Mouse (Mus musculus): ENCODE results near the gene Psmb3.
"Not testable (repeated sequence)": the region's sequence is repeated elsewhere in the genome, so short reads cannot be mapped to it uniquely, and the experiment has no call there.

Gene Psmb3

GRCm38 (mm10) chr11:97719041-97719440, 15.8 kb downstream of the Psmb3 start:
- DNase-seq = no peak

GRCm38 (mm10) chr11:97721338-97721737, 18.1 kb downstream of the Psmb3 start:
- DNase-seq = no peak

DNA sequence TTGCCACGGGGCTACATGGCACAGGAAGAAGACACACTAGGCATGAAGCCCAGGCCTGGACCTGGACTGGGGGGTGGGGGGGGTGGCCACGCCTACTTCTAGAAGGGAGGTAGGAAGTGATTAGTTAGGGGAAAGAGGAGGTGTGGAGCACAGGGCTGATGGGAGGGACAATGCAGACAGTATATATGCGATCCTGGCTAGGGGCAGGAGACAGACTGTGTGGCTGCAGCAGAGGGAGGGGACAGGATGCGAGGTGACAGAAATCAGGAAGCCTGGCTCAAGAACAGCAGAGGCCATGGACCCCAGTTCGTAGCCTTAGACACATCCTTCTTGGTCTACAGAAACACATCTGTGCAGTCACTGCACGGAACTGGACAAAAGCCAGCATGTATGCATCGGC, 20.5 kb downstream of the Psmb3 start:
- DNase-seq = no peak

DNA sequence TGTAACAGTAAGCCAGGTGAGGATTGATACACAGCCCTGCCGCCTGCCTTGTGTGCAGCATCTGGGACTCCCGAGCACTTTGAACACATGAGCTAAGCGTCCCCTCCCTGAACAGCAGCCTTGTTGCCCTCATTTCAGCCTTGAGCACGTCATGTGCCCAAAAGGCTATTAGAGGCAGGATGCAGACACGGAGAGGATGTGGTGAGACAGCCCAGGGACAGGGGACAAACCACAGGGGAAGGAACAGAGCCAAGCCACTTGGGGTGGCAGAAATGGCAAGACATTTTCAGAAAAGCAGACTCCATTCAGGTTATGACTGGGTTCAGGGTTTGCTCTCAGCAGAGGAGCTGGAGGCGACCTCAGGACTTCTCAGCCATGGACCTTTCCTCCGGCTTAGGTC, 25.1 kb downstream of the Psmb3 start:
- DNase-seq = no peak

DNA sequence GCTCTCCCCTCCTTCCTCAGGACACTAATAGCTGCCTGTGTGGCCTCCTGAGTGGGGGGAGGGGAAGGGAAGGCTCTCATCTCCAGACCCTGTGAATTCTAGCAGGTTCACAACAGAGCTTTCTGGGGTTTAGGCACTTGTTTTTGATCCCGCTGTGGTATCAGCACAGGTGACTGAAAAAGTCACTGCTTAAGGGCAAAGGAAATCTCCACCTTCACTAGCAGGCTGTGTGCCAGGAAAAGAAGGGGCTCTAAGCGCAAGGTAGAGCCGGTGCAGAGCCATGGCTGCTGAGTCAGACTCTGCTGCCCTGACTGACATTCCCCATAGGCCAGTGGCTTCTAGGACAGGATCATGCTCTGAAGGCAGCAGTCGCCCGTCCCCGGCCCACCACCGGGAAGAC, 25.5 kb downstream of the Psmb3 start:
- no peak for DNase-seq

DNA sequence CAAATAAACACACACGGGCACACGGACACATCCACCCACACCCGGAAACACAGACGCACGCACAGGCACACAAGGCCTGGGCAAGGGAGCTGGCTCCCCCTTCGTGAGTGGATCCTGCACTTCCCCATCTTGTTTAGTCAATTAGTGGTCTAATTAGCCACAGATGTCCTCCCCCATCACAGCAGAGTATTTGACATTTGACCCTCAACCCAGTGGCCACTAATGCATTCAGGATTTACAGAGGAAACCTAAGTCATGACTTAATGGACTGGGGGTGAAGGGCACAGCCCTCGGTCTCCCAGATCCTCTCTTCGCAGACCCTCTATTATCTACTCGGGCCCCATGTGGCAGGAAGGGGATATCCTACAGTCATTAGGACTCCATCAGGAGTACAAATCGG, 30.5 kb downstream of the Psmb3 start:
- DNase-seq = no peak

DNA sequence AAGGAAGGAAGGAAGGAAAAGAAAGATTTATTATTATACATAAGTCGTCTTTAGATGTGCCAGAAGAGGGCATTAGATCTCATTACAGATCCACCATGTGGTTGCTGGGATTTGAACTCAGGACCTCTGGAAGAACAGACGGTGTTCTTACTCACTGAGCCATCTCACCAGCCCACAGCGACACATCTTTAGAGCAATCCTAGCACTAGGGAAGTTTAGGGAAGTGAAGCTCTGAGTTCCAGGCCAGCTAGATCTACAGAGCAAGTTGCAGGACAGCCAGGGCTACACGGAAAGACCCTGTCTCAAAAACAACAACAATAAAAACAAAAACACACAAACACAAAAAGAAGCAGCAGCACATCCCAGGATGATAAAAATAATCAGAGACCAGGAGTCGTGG, 31.6 kb downstream of the Psmb3 start:
- not testable (repeated sequence) for DNase-seq

DNA sequence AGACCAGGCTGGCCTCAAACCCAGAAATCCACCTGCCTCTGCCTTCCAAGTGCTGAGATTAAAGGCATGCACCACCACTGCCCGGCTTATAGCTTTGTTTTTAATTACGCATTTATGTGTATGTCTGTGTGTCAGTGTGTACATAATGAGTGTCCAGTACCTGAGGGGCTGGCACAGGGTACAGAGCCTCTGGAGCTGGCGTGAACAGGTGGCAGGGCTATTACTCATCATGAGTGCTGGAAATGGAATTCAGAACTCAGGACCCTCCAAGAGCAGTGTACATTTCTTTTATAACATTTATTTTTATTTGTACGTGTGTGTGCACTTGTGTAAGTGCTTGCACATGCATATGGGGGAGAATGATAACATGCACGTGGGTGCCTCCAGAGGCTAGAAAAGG, 33.4 kb downstream of the Psmb3 start:
- no peak for DNase-seq

- no peak for DNase-seq
These were observed 34.4 kb downstream of the Psmb3 start for GRCm38 (mm10) chr11:97737600-97737999.

GRCm38 (mm10) chr11:97738703-97739102, 35.5 kb downstream of the Psmb3 start:
- no peak for DNase-seq

- no peak for DNase-seq
These were observed 36.0 kb downstream of the Psmb3 start for GRCm38 (mm10) chr11:97739155-97739554.

DNA sequence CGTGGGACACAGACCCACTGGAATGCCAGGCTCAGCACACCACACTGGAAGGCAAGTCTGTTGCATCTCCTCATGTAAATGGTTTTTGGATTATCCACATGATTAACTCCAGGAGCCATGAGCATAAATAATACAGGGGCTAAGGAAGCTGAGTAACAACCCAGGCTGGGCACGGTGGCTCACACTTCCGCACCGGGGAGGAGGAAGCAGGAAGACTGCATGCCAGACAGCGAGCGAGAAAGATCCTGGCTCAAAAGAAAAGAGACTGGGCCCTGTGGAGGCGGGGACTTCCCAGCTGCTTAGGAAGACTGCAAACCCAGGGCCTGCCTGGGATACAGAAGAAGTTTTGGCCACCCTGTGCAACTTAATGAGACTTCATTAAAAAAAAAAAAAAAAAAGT, 37.0 kb downstream of the Psmb3 start:
- no peak for DNase-seq

- no peak for DNase-seq
These were observed 39.0 kb downstream of the Psmb3 start for GRCm38 (mm10) chr11:97742157-97742556.

GRCm38 (mm10) chr11:97742591-97742990, 39.4 kb downstream of the Psmb3 start:
- DNase-seq = no peak

GRCm38 (mm10) chr11:97743423-97743822, 40.2 kb downstream of the Psmb3 start:
- no peak for DNase-seq

DNA sequence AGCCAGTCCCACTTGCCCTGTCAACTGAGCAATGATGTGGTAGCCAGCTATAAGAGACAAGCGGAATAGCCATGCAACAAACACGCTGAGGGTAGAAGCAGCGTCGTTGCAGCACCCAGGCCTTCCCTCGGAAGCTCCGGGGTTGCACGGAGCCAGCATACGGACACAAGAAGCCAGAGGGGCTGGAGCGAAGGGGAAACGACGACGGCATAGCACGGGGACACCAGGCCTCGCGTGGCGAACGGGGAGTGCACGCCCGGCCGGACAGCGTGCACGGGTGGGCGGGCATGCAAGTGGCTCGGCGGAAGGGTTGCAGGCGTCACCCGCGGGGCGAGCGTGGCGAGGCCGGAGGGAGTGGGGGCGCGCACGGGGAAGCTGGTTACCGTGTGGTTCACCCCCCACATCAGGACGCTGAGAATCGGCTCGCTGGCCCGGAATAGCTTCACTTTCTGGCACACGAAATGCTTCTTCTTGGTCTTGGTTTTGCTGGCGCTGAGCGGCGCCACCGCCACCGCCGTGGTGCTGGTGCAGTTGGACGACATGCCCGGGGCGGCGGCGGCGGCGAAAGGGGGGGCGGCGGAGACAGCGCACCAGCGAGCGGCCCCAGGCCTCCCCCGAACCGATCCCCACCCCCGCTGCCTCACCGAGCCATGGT, 41.0 kb downstream of the Psmb3 start, which contains the start of gene Pip4k2b:
Gene Pip4k2b (minus strand): TSS at position 642 of the 655 bp plus-strand sequence.
- peak in 1 of 2 experiments; percentile 76 for DNase-seq

DNA sequence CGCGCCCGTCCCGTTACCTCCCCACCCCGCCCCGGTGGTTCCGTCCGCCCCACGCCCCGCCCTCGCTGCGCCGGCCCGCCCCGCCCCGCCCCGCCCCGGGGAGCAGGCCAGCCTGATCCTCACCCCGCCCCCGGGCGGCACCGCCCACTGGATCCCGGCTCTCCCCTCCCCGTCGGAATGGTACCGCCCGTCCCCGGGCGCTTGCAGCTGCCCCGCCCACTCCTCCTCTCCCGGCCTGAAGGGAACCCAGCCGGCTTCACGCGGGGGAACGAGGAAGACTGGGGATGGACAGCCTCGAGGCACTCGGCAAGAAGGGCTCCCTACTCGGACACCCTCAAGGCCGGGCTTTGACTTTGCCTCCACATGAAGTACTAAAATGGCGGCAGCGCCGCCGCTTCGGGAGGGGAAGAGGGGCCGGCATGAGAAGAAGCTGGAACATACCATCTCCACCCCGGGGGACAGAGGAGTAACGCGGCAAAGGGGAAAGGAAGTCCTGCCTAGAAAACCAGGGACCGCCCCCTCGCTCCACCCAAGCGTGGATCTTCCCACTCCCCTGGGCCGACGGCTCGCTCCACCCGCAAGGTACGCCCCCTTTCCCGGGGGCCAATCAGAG, 41.6 kb downstream of the Psmb3 start:
- DNase-seq = peak; percentile 99

- DNase-seq = no peak
These were observed 42.1 kb downstream of the Psmb3 start for GRCm38 (mm10) chr11:97745331-97745721.

- no peak for DNase-seq
These were observed 44.6 kb downstream of the Psmb3 start for GRCm38 (mm10) chr11:97747773-97748172.

GRCm38 (mm10) chr11:97748496-97748895, 45.3 kb downstream of the Psmb3 start:
- no peak for DNase-seq

GRCm38 (mm10) chr11:97753277-97753676, 50.1 kb downstream of the Psmb3 start:
- no peak for DNase-seq

- no peak for DNase-seq
These were observed 54.9 kb downstream of the Psmb3 start for GRCm38 (mm10) chr11:97758125-97758524.

DNA sequence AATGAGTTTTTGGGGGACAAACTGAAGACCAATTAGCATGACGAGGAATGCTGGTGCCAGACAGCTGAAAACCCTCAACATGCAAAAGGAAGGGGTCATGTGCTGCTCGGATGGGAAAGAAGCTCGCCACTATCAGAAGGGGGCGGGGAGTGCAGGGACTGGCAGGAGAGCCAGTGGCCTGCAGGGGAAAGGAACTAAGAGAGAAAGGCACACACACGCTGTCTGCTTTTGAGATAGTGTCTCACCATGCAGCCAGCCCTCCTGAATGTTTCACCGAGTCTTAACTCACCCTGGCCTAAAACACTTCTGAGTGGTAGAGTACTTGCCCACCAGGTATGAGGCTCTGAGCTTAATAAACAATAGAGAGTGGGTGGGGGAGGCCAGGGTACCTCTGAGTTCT, 55.7 kb downstream of the Psmb3 start:
- no peak for DNase-seq

GRCm38 (mm10) chr11:97761638-97762037, 58.4 kb downstream of the Psmb3 start:
- no peak for DNase-seq

Data from cerebellum, postnatal 14 days (tissue).